ENCODE assay signal across 10 mouse cellular contexts in genomic region chr7:123110135-123110534, GRCm38 (mm10). TPM values are rescaled to one million over a fixed set of nuclear protein-coding genes. Genes with fewer than 3 reads are reported as not detected.
DNase-seq lines count a peak whose midpoint lies in the region; ATAC-seq and TF ChIP-seq lines count a peak whose summit lies in the region.
"Had no signal": no experiment of that assay in that cellular context is flagged by ENCODE, and none has a peak within 500 bp of the region (broad histone marks: within the 10 kb centered on the region; RNA-seq: fewer than 3 reads in every experiment).

No protein-coding gene starts in this region.

- H3K36me3 ChIP-seq in liver, adult 2 months (ENCODE audit: control insufficient read depth, insufficient read depth, low read length) = no peaks in the 10 kb centered on the region
- H3K36me3 ChIP-seq in intestine, embryonic 16.5 days (ENCODE audit: control insufficient read depth, insufficient read depth, low read length) = no peaks in the 10 kb centered on the region
- H3K36me3 ChIP-seq in stomach, postnatal 0 days (ENCODE audit: control insufficient read depth, insufficient read depth, low read length) = no peaks in the 10 kb centered on the region

- intact Hi-C loops in gastrocnemius, postnatal 14 days (cut with DNase I; ENCODE audit: low total_unique reads) = no loop called here

- TF ChIP-seq POLR2A in liver, adult 2 months (IDR thresholded peaks at IDR 0.05; ENCODE audit: extremely low read depth, insufficient read depth, low read length) = no peak

- WGBS in liver, adult 2 months = 79% methylated on average over 3 of the region's 3 CpGs
- WGBS in intestine, embryonic 16.5 days = 47% methylated on average over 3 of the region's 3 CpGs
- 34% methylated on average over 3 of the region's 3 CpGs for WGBS in stomach, postnatal 0 days

- TF ChIP-seq EP300 in stomach, postnatal 0 days (optimal IDR thresholded peaks at IDR 0.05) = no peak

- no peak overlapping the region for H3K4me2 ChIP-seq in intestine, embryonic 16.5 days (ENCODE audit: low read depth, low read length)
- 0 out of 2 replicates have a peak overlapping the region, but pooled peaks have one; percentile 15 for H3K4me2 ChIP-seq in stomach, postnatal 0 days (replicated peaks; ENCODE audit: low read depth)

- no peak for TF ChIP-seq CTCF in liver, adult 2 months (IDR thresholded peaks at IDR 0.05; ENCODE audit: low read depth, low read length)
- TF ChIP-seq CTCF in stomach, postnatal 0 days (IDR thresholded peaks at IDR 0.05; ENCODE audit: low read depth) = no peak

- H3K27ac ChIP-seq in liver, adult 2 months (replicated peaks; ENCODE audit: insufficient read depth, low read depth, low read length) = peak overlapping the region; percentile 34; the same call in 1 of the 2 replicates
- H3K27ac ChIP-seq in intestine, embryonic 16.5 days (ENCODE audit: low read length) = peak overlapping the region; percentile 55; the same call in 1 of the 2 replicates
- H3K27ac ChIP-seq in stomach, postnatal 0 days (replicated peaks) = peak overlapping the region; percentile 92

- DNase-seq in liver, adult 2 months (ENCODE audit: extremely low read depth, low read depth, low spot score) = peak; percentile 18
- no peak for DNase-seq in liver
- peak; percentile 25 for DNase-seq in gastrocnemius, postnatal 14 days
- peak; percentile 37 for DNase-seq in stomach, postnatal 0 days (ENCODE audit: low spot score)
- no peak for DNase-seq in cerebellum, adult 9-10 months
- no peak for DNase-seq in retina, embryonic 14.5 days (ENCODE audit: low spot score)
- no peak for DNase-seq in spleen, postnatal 36 days (ENCODE audit: low spot score in 2 of 2)
- DNase-seq: cerebellum, adult 9-11 months had no signal

- H3K9ac ChIP-seq in liver, adult 2 months (ENCODE audit: low read depth, low read length) = no peak overlapping the region
- H3K9ac ChIP-seq in intestine, embryonic 16.5 days (ENCODE audit: low read depth, low read length) = no peak overlapping the region
- H3K9ac ChIP-seq in stomach, postnatal 0 days (ENCODE audit: low read length) = no peak overlapping the region; the same call in 1 of the 2 replicates

- peak; percentile 46 for ATAC-seq in intestine, embryonic 16.5 days
- peak; percentile 83 for ATAC-seq in stomach, postnatal 0 days (ENCODE audit: low FRiP score, low TSS enrichment)

- no peaks in the 10 kb centered on the region for H3K9me3 ChIP-seq in intestine, embryonic 16.5 days (ENCODE audit: control insufficient read depth, low read length)
- H3K9me3 ChIP-seq in stomach, postnatal 0 days (ENCODE audit: control insufficient read depth, low read length) = no peaks in the 10 kb centered on the region
- H3K9me3 ChIP-seq: megakaryocyte, embryonic 14.5 days had no signal

- H3K4me1 ChIP-seq in liver, adult 2 months (ENCODE audit: control insufficient read depth, insufficient read depth, low read length) = no peaks in the 10 kb centered on the region
- peaks cover 25% of the 10 kb centered on the region for H3K4me1 ChIP-seq in intestine, embryonic 16.5 days (ENCODE audit: control insufficient read depth, insufficient read depth, low read length)
- peaks cover 8% of the 10 kb centered on the region; the same call in 1 of the 2 replicates for H3K4me1 ChIP-seq in stomach, postnatal 0 days (replicated peaks; ENCODE audit: control insufficient read depth, insufficient read depth)

- H3K4me3 ChIP-seq in liver, adult 2 months (ENCODE audit: insufficient read depth, low read depth, low read length) = no peak overlapping the region
- H3K4me3 ChIP-seq in intestine, embryonic 16.5 days (ENCODE audit: low read length) = no peak overlapping the region
- H3K4me3 ChIP-seq in stomach, postnatal 0 days (ENCODE audit: low read depth, low read length) = no peak overlapping the region

- no peaks in the 10 kb centered on the region for H3K27me3 ChIP-seq in liver, adult 2 months (ENCODE audit: control insufficient read depth, insufficient read depth, low read length)
- H3K27me3 ChIP-seq in intestine, embryonic 16.5 days (replicated peaks; ENCODE audit: control insufficient read depth, insufficient read depth, low read length) = no peaks in the 10 kb centered on the region
- no peaks in the 10 kb centered on the region for H3K27me3 ChIP-seq in stomach, postnatal 0 days (ENCODE audit: control insufficient read depth, insufficient read depth, low read length)

- H3K79me2 ChIP-seq in liver, adult 2 months (ENCODE audit: control insufficient read depth, insufficient read depth, low read length) = no peaks in the 10 kb centered on the region

RNA-seq across cellular contexts. Expression of gene Tnrc6a, which starts 13.6 kb away (rescaled TPM):
- total RNA-seq in liver, adult 2 months (2014; rRNA removed) = 29.7 and 32.4 TPM in 2 replicates
- polyA plus RNA-seq in liver, adult 2 months (2012; rRNA removed) = 13.4 and 22.1 TPM in 2 replicates
- total RNA-seq in gastrocnemius, postnatal 14 days (2021) = 10 to 100 TPM; 20.1 to 20.7 TPM
- polyA plus RNA-seq in intestine, embryonic 16.5 days (2015; fragmentation: Nextera tagmentation; extraction: Ambion mirVana) = 33.9 and 39.0 TPM in 2 replicates
- polyA plus RNA-seq in stomach, postnatal 0 days (2015; fragmentation: Nextera tagmentation; extraction: Ambion mirVana) = 35.8 and 44.2 TPM in 2 replicates

Comparison
In these comparisons a context has a peak if more than half of its experiments do, and no peak if none do; other contexts are left out.
1. DNase-seq: peak in liver, adult 2 months (single experiment), gastrocnemius, postnatal 14 days (single experiment) and stomach, postnatal 0 days (single experiment); none in liver (single experiment), cerebellum, adult 9-10 months (single experiment), retina, embryonic 14.5 days (single experiment) and spleen, postnatal 36 days (0 of 2).
2. H3K27ac ChIP-seq: peak in every context shown above with its lines; median percentile 92 in stomach, postnatal 0 days; 55 in intestine, embryonic 16.5 days; 34 in liver, adult 2 months.